In genomic region chr1:175808356-175808755, GRCm38 (mm10) we compare ENCODE assay signal across 21 mouse cellular contexts.
DNase-seq lines count a peak whose midpoint lies in the region; ATAC-seq and TF ChIP-seq lines count a peak whose summit lies in the region.
"Had no signal": no experiment of that assay in that cellular context is flagged by ENCODE, and none has a peak within 500 bp of the region (broad histone marks: within the 10 kb centered on the region; RNA-seq: fewer than 3 reads in every experiment).

No protein-coding gene starts in this region.

- H3K4me3 ChIP-seq in heart, adult 2 months: no peak overlapping the region
- H3K4me3 ChIP-seq in midbrain, postnatal 0 days (ENCODE audit: low read depth, low read length): no peak overlapping the region
- no peak overlapping the region for H3K4me3 ChIP-seq in midbrain, embryonic 16.5 days (ENCODE audit: low read depth, low read length)
- H3K4me3 ChIP-seq: embryonic facial prominence, embryonic 12.5 days; embryonic facial prominence, embryonic 15.5 days; erythroblast, embryonic 14.5 days; forebrain, embryonic 10.5 days; forebrain, embryonic 12.5 days had no signal

- no peak overlapping the region for H3K9ac ChIP-seq in heart, adult 2 months (ENCODE audit: low read depth, low read length)
- H3K9ac ChIP-seq in midbrain, postnatal 0 days (replicated peaks; ENCODE audit: low read length, poor library complexity, severe bottlenecking): no peak overlapping the region
- H3K9ac ChIP-seq in midbrain, embryonic 16.5 days (ENCODE audit: low read depth, low read length): no peak overlapping the region
- H3K9ac ChIP-seq: embryonic facial prominence, embryonic 12.5 days; embryonic facial prominence, embryonic 15.5 days; forebrain, embryonic 12.5 days had no signal

- no peak for TF ChIP-seq POLR2A in heart, adult 2 months (IDR thresholded peaks at IDR 0.05; ENCODE audit: insufficient read depth, low read depth, low read length)

- H3K36me3 ChIP-seq in heart, adult 2 months (ENCODE audit: control insufficient read depth, insufficient read depth, low read length): no peaks in the 10 kb centered on the region
- no peaks in the 10 kb centered on the region for H3K36me3 ChIP-seq in midbrain, postnatal 0 days (ENCODE audit: insufficient read depth, low read length)
- no peaks in the 10 kb centered on the region for H3K36me3 ChIP-seq in midbrain, embryonic 16.5 days (ENCODE audit: control insufficient read depth, insufficient read depth, low read length)
- H3K36me3 ChIP-seq: embryonic facial prominence, embryonic 12.5 days; embryonic facial prominence, embryonic 15.5 days; forebrain, embryonic 10.5 days; forebrain, embryonic 12.5 days had no signal

- WGBS in heart, adult 2 months: 62% methylated on average over 5 of the region's 5 CpGs
- 70% methylated on average over 5 of the region's 5 CpGs for WGBS in midbrain, postnatal 0 days
- 67% methylated on average over 5 of the region's 5 CpGs for WGBS in midbrain, embryonic 16.5 days

- DNase-seq in cerebellum, postnatal 10 days: peak; percentile 57 to 68
- no peak for DNase-seq in cerebellum, adult 8-10 months
- peak; percentile 15 to 47 for DNase-seq in cerebellum, postnatal 25 days
- no peak for DNase-seq in cerebellum, postnatal 4 days (ENCODE audit: low spot score in 2 of 2)
- peak; percentile 36 for DNase-seq in heart, adult 11 months
- DNase-seq in heart, adult 2 months: no peak
- DNase-seq in midbrain, postnatal 0 days (ENCODE audit: low spot score): peak; percentile 2
- DNase-seq: adrenal gland, adult 2 months; adrenal gland, postnatal 10 days; adrenal gland, postnatal 25 days; cerebellum, adult 11-12 months; cerebellum, adult 9-10 months; embryo, embryonic 11 days had no signal

- H3K4me2 ChIP-seq in midbrain, postnatal 0 days (ENCODE audit: low read depth, low read length, poor library complexity, severe bottlenecking): no peak overlapping the region
- no peak overlapping the region for H3K4me2 ChIP-seq in midbrain, embryonic 16.5 days (ENCODE audit: low read length)
- H3K4me2 ChIP-seq: embryonic facial prominence, embryonic 12.5 days; embryonic facial prominence, embryonic 15.5 days; forebrain, embryonic 12.5 days had no signal

- H3K79me2 ChIP-seq in heart, adult 2 months (replicated peaks; ENCODE audit: control insufficient read depth, insufficient read depth, low read length): no peaks in the 10 kb centered on the region

- no peaks in the 10 kb centered on the region for H3K9me3 ChIP-seq in midbrain, postnatal 0 days (ENCODE audit: low read length)
- no peaks in the 10 kb centered on the region for H3K9me3 ChIP-seq in midbrain, embryonic 16.5 days (replicated peaks; ENCODE audit: control insufficient read depth, low read length, poor library complexity, severe bottlenecking)
- H3K9me3 ChIP-seq: embryonic facial prominence, embryonic 12.5 days; embryonic facial prominence, embryonic 15.5 days; forebrain, embryonic 10.5 days; forebrain, embryonic 12.5 days had no signal

- H3K27ac ChIP-seq in heart, adult 2 months: no peak overlapping the region
- no peak overlapping the region for H3K27ac ChIP-seq in midbrain, postnatal 0 days (ENCODE audit: low read depth, low read length)
- H3K27ac ChIP-seq in midbrain, embryonic 16.5 days (ENCODE audit: low read length): no peak overlapping the region
- H3K27ac ChIP-seq: embryonic facial prominence, embryonic 12.5 days; embryonic facial prominence, embryonic 15.5 days; forebrain, embryonic 10.5 days; forebrain, embryonic 12.5 days had no signal

- ATAC-seq in midbrain, postnatal 0 days (ENCODE audit: low FRiP score): no peak
- no peak for ATAC-seq in midbrain, embryonic 16.5 days
- ATAC-seq: forebrain, embryonic 14.5 days; forebrain, embryonic 16.5 days had no signal

- TF ChIP-seq EP300 in heart, adult 2 months (IDR thresholded peaks at IDR 0.05; ENCODE audit: insufficient read depth, low read depth, low read length): no peak

- H3K4me1 ChIP-seq in heart, adult 2 months (ENCODE audit: control insufficient read depth, insufficient read depth, low read length): no peaks in the 10 kb centered on the region
- H3K4me1 ChIP-seq in midbrain, postnatal 0 days (ENCODE audit: insufficient read depth, low read length): no peaks in the 10 kb centered on the region
- H3K4me1 ChIP-seq in midbrain, embryonic 16.5 days (ENCODE audit: control insufficient read depth, insufficient read depth, low read length): no peaks in the 10 kb centered on the region
- H3K4me1 ChIP-seq: embryonic facial prominence, embryonic 12.5 days; embryonic facial prominence, embryonic 15.5 days; forebrain, embryonic 10.5 days; forebrain, embryonic 12.5 days had no signal

- intact Hi-C loops in heart, adult 2 months (cut with DNase I): no loop called here

- H3K27me3 ChIP-seq in heart, adult 2 months (ENCODE audit: control insufficient read depth, insufficient read depth, low read length): no peaks in the 10 kb centered on the region
- no peaks in the 10 kb centered on the region for H3K27me3 ChIP-seq in midbrain, postnatal 0 days (ENCODE audit: insufficient read depth, low read length)
- no peaks in the 10 kb centered on the region for H3K27me3 ChIP-seq in midbrain, embryonic 16.5 days (ENCODE audit: control insufficient read depth, insufficient read depth, low read depth, low read length)
- H3K27me3 ChIP-seq: embryonic facial prominence, embryonic 12.5 days; embryonic facial prominence, embryonic 15.5 days; forebrain, embryonic 12.5 days had no signal

- no peak for TF ChIP-seq CTCF in heart, adult 2 months (IDR thresholded peaks at IDR 0.05)
- no peak for TF ChIP-seq CTCF in midbrain, postnatal 0 days (IDR thresholded peaks at IDR 0.05)

Comparison
In these comparisons a context has a peak if more than half of its experiments do, and no peak if none do; other contexts are left out.
1. DNase-seq: peak in cerebellum, postnatal 10 days (2 of 2), cerebellum, postnatal 25 days (2 of 2), heart, adult 11 months (single experiment) and midbrain, postnatal 0 days (single experiment); none in cerebellum, adult 8-10 months (single experiment), cerebellum, postnatal 4 days (0 of 2) and heart, adult 2 months (0 of 2).